Mouse (Mus musculus) embryonic facial prominence, embryonic 12.5 days (tissue): ENCODE measurements around the gene Spryd4. TPM values are rescaled to one million over a fixed set of nuclear protein-coding genes. Genes with fewer than 3 reads are reported as not detected.
"Not testable (repeated sequence)": the region's sequence is repeated elsewhere in the genome, so short reads cannot be mapped to it uniquely, and the experiment has no call there.

Source experiments
- ATAC-seq: fragments of 200-750 bp; cut with Nextera tagmentation; 2 replicates; pipeline ENCODE4 v1.8.0; 2017; ENCODE audit not compliant: insufficient number of reproducible peaks, insufficient read depth, low FRiP score, low TSS enrichment
- H3K27ac ChIP-seq: fragments of 300-500 bp; sonication (generic); 2 replicates; pipeline ENCODE4 v1.5.1; 2016; ENCODE audit warnings: mild to moderate bottlenecking
- H3K27me3 ChIP-seq: fragments of 300-500 bp; sonication (generic); 2 replicates; pipeline ENCODE4 v1.6.1; 2016; ENCODE audit warnings: mild to moderate bottlenecking, moderate library complexity
- H3K36me3 ChIP-seq: fragments of 300-500 bp; sonication (generic); 2 replicates; pipeline ENCODE4 v1.6.1; 2016; ENCODE audit warnings: mild to moderate bottlenecking
- H3K4me1 ChIP-seq: fragments of 300-500 bp; sonication (generic); 2 replicates; pipeline ENCODE4 v1.6.1; 2016
- H3K4me2 ChIP-seq: fragments of 300-500 bp; sonication (generic); replicated peaks from 2 replicates; pipeline ENCODE4 v1.6.1; 2016; ENCODE audit warnings: mild to moderate bottlenecking, moderate library complexity
- H3K4me3 ChIP-seq: fragments of 300-500 bp; sonication (generic); 2 replicates; pipeline ENCODE4 v1.5.1; 2016; ENCODE audit warnings: mild to moderate bottlenecking
- H3K9ac ChIP-seq: fragments of 300-500 bp; sonication (generic); 2 replicates; pipeline ENCODE4 v1.6.1; 2016; ENCODE audit warnings: mild to moderate bottlenecking, moderate library complexity
- H3K9me3 ChIP-seq: fragments of 300-500 bp; sonication (generic); 2 replicates; pipeline ENCODE4 v1.6.1; 2016; ENCODE audit warnings: mild to moderate bottlenecking, moderate library complexity
- WGBS: fragments of 180-500 bp; shearing (Covaris S2); methylation state at CpG from one replicate; pipeline ENCODE4 v1.1.7; 2016; 5-methylcytosine and 5-hydroxymethylcytosine counted together
- polyA plus RNA-seq: library from polyadenylated mRNA; unstranded; fragments of >200 nt; fragmentation: Nextera tagmentation; extraction: Ambion mirVana; gene quantifications from 2 replicates; pipeline ENCODE4 v1.2.1, GENCODE M21; 2016

Spryd4 gene
- 31.1 TPM in 2 replicates for polyA plus RNA-seq

GRCm38 (mm10) chr10:128211390-128212108, at the start of gene Spryd4:
Gene Spryd4, minus strand, starts transcription at chr10:128211807.
- H3K27ac ChIP-seq: no peak within 1 kb of the TSS
- peaks cover 5% of the 10 kb centered on the region; the same call in 1 of the 2 replicates for H3K27me3 ChIP-seq
- peak within 1 kb of the TSS; percentile 67 for H3K4me2 ChIP-seq
- peaks cover 9% of the 10 kb centered on the region for H3K4me1 ChIP-seq
- H3K4me3 ChIP-seq: peak within 1 kb of the TSS; percentile 58
- peak; percentile 83; the same call in 1 of the 2 replicates for ATAC-seq
- under 1% methylated on average over 30 of the region's 30 CpGs for WGBS
- H3K9me3 ChIP-seq: no peaks in the 10 kb centered on the region
- H3K9ac ChIP-seq: peak within 1 kb of the TSS; percentile 56
- no peaks in the 10 kb centered on the region for H3K36me3 ChIP-seq

DNA sequence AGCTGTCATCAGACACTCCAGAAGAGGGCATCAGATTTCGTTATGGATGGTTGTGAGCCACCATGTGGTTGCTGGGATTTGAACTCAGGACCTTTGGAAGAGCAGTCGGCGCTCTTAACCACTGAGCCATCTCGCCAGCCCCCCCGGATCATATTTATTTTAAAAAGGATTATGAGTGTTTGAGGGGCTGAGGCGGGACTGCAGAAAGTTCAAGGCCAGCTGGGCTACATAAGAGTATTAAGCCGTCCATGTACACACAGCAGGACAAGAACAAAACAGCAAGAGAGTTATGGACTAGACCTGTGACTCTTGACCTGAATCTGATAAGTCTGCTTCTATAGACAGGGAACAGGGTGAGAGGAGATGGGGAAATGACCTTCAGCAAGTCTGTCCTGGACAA, 48.8 kb upstream of the Spryd4 start:
- H3K4me2 ChIP-seq, H3K4me3 ChIP-seq, ATAC-seq, H3K9me3 ChIP-seq, H3K27me3 ChIP-seq, H3K27ac ChIP-seq, H3K9ac ChIP-seq, H3K4me1 ChIP-seq, H3K36me3 ChIP-seq: not testable (repeated sequence)
- WGBS: 87% methylated on average over 7 of the region's 7 CpGs

DNA sequence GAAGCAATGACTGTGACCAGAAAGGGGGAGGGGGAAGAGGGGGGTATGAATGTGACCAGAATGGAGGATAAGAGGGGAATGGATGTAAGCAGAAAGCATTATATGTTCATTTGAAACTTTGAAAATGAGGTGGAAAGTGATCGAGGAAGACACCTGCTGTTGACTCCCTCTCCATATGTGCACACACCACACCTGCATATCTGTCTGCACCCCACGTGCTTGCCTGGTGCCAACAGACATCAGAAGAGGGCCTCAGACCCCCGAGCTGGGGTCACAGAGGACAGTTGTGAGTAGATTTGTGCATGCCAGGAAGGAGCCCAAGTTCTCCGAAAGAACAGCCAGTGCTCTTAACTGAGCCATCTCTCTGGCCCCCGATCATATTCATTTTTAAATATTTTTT, 48.3 kb upstream of the Spryd4 start:
- no peak overlapping the region for H3K4me3 ChIP-seq
- no peaks in the 10 kb centered on the region for H3K9me3 ChIP-seq
- H3K4me2 ChIP-seq: no peak overlapping the region
- H3K9ac ChIP-seq: no peak overlapping the region
- no peaks in the 10 kb centered on the region for H3K4me1 ChIP-seq
- no peak overlapping the region for H3K27ac ChIP-seq
- no peaks in the 10 kb centered on the region for H3K27me3 ChIP-seq
- WGBS: 81% methylated on average over 5 of the region's 5 CpGs
- H3K36me3 ChIP-seq: no peaks in the 10 kb centered on the region
- no peak for ATAC-seq

DNA sequence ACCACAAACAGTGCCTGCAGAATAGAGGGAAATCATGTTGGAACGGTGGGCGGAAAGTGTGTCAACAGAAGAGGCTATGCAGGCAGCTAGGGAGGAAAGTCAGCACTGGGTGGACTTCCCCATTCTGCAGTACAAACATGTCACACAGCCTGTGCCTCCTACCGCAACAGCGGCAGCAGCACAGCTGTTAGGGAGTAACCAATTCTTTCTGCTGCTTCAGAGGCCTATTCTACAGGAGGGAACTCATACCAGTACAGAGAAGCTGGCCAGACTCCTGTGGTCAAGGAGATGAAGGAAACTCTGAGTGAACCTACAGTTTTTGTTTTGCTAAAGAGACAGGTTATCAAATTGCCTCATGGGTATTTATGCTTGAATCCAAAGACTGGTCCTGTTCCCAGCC, 47.3 kb upstream of the Spryd4 start:
- 85% methylated on average over 4 of the region's 4 CpGs for WGBS

GRCm38 (mm10) chr10:128256328-128256727, 44.7 kb upstream of the Spryd4 start:
- ATAC-seq: no peak
- Histone ChIP-seq H3K4me3 (no peak overlapping the region), H3K9me3 (no peaks in the 10 kb centered on the region), H3K9ac (no peak overlapping the region), H3K36me3 (peaks cover 21% of the 10 kb centered on the region), H3K27me3 (no peaks in the 10 kb centered on the region), H3K4me1 (no peaks in the 10 kb centered on the region), H3K27ac (no peak overlapping the region), H3K4me2 (no peak overlapping the region)
- WGBS: 84% methylated on average over 8 of the region's 8 CpGs

More for the DNA sequence above, 47.3 kb upstream of the Spryd4 start:
- no peak overlapping the region for H3K4me3 ChIP-seq
- H3K9ac ChIP-seq: no peak overlapping the region
- H3K27ac ChIP-seq: no peak overlapping the region
- no peaks in the 10 kb centered on the region for H3K9me3 ChIP-seq
- no peak for ATAC-seq
- no peaks in the 10 kb centered on the region for H3K4me1 ChIP-seq
- no peaks in the 10 kb centered on the region for H3K36me3 ChIP-seq
- no peaks in the 10 kb centered on the region for H3K27me3 ChIP-seq
- H3K4me2 ChIP-seq: no peak overlapping the region

DNA sequence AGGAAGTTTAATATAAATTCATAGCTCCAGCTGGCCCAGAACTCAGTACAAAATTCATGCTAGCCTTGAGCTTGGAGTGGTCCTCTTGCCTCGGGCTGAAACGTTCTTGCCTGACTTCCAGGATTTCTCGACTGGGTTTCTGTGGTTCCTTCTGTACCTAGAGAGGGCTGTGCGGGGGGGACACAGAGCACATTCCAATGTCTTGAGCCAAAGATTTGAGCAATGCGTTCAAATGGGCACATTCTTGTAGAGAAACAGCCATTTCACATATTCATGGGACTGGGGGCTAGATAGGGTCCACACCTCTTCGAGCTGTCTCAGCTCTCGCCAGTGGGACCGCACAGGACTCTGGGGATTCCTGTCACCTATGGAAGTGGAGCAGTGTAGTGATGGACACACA, 44.3 kb upstream of the Spryd4 start:
- Histone ChIP-seq H3K36me3 (peaks cover 25% of the 10 kb centered on the region), H3K27ac (no peak overlapping the region), H3K27me3 (no peaks in the 10 kb centered on the region), H3K4me3 (no peak overlapping the region), H3K9me3 (no peaks in the 10 kb centered on the region), H3K4me1 (no peaks in the 10 kb centered on the region), H3K4me2 (no peak overlapping the region), H3K9ac (no peak overlapping the region)
- ATAC-seq: no peak
- WGBS: 90% methylated on average over 8 of the region's 8 CpGs

- WGBS: 92% methylated on average over 4 of the region's 4 CpGs
- Histone ChIP-seq H3K27ac (no peak within 1 kb of the TSS), H3K4me1 (no peaks in the 10 kb centered on the region), H3K9me3 (no peaks in the 10 kb centered on the region), H3K36me3 (peaks cover 47% of the 10 kb centered on the region), H3K9ac (no peak within 1 kb of the TSS), H3K4me2 (no peak within 1 kb of the TSS), H3K27me3 (no peaks in the 10 kb centered on the region), H3K4me3 (no peak within 1 kb of the TSS)
- no peak for ATAC-seq
Measured at GRCm38 (mm10) chr10:128253677-128254255, 42.2 kb upstream of the Spryd4 start, which contains the start of gene Apon. Gene Apon, plus strand, starts transcription at chr10:128254096.

- H3K4me3 ChIP-seq: no peak overlapping the region
- H3K36me3 ChIP-seq: peaks cover 74% of the 10 kb centered on the region
- no peak for ATAC-seq
- H3K4me1 ChIP-seq: no peaks in the 10 kb centered on the region
- H3K4me2 ChIP-seq: no peak overlapping the region
- no peak overlapping the region for H3K27ac ChIP-seq
- H3K9ac ChIP-seq: no peak overlapping the region
- 94% methylated on average over 13 of the region's 13 CpGs for WGBS
- H3K27me3 ChIP-seq: no peaks in the 10 kb centered on the region
- no peaks in the 10 kb centered on the region for H3K9me3 ChIP-seq
Measured at GRCm38 (mm10) chr10:128250565-128250964, 39.0 kb upstream of the Spryd4 start.

GRCm38 (mm10) chr10:128247020-128247732, 35.6 kb upstream of the Spryd4 start:
- WGBS: 67% methylated on average over 17 of the region's 17 CpGs
- H3K36me3 ChIP-seq: peaks cover 94% of the 10 kb centered on the region
- ATAC-seq: no peak
- no peaks in the 10 kb centered on the region for H3K4me1 ChIP-seq
- no peaks in the 10 kb centered on the region for H3K27me3 ChIP-seq
- H3K4me3 ChIP-seq: no peak overlapping the region
- peak overlapping the region; percentile 7; the same call in 1 of the 2 replicates for H3K9ac ChIP-seq
- H3K9me3 ChIP-seq: no peaks in the 10 kb centered on the region
- peak overlapping the region; percentile 56 for H3K27ac ChIP-seq
- no peak overlapping the region for H3K4me2 ChIP-seq

- Histone ChIP-seq H3K36me3 (peaks cover 89% of the 10 kb centered on the region), H3K4me1 (no peaks in the 10 kb centered on the region), H3K4me2 (no peak overlapping the region), H3K9ac (no peak overlapping the region), H3K4me3 (no peak overlapping the region), H3K27ac (no peak overlapping the region), H3K9me3 (no peaks in the 10 kb centered on the region), H3K27me3 (no peaks in the 10 kb centered on the region)
- 92% methylated on average over 15 of the region's 15 CpGs for WGBS
- no peak for ATAC-seq
Measured at GRCm38 (mm10) chr10:128244121-128244520, 32.5 kb upstream of the Spryd4 start.

DNA sequence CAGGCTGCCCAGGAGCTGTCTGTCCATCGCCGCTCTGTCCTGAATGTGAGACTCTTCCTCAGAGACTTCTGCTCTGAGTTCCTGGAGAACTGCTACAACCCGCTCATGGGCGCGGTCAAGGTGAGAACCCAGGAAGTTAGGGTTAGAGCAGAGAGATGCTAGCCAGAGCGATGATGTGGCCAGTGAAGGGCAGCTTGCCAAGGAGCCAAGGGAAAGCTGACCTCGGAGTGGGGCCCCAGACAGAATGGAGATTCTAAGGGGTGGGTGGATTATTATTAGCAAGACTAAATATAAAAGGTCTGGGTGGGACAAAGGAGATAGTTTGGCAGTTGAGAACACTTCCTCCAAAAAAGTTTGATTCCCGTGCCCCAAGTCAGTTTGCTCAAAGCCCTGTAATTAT, 31.6 kb upstream of the Spryd4 start:
- Histone ChIP-seq H3K27me3 (no peaks in the 10 kb centered on the region), H3K4me3 (no peak overlapping the region), H3K27ac (no peak overlapping the region), H3K36me3 (peaks cover 84% of the 10 kb centered on the region), H3K4me2 (no peak overlapping the region), H3K4me1 (peaks cover 2% of the 10 kb centered on the region), H3K9me3 (no peaks in the 10 kb centered on the region), H3K9ac (no peak overlapping the region)
- no peak for ATAC-seq
- WGBS: 93% methylated on average over 8 of the region's 8 CpGs

DNA sequence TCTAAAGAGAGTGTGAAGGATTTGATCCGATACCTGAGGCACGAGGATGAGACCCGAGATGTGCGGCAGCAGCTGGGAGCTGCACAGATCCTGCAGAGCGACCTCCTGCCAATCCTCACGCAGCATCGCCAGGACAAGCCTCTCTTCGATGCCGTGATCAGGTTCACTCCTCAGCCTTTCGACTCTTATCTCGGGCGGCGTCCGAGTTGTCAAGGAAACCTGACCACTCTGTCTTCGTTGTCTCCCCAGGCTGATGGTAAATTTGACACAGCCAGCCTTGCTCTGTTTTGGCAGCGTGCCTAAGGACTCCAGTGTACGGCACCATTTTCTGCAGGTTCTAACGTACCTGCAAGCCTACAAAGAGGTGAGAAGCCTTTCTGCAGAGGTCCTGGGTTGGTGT, 28.5 kb upstream of the Spryd4 start:
- Histone ChIP-seq H3K4me3 (no peak overlapping the region), H3K4me1 (peaks cover 22% of the 10 kb centered on the region), H3K9me3 (no peaks in the 10 kb centered on the region), H3K27me3 (no peaks in the 10 kb centered on the region), H3K4me2 (no peak overlapping the region), H3K9ac (no peak overlapping the region), H3K36me3 (peaks cover 54% of the 10 kb centered on the region), H3K27ac (no peak overlapping the region)
- ATAC-seq: no peak
- WGBS: 91% methylated on average over 18 of the region's 18 CpGs
